Mouse (Mus musculus): ENCODE data around the gene Cep104. TPM values are rescaled to one million over a fixed set of nuclear protein-coding genes. Genes with fewer than 3 reads are reported as not detected.

Gene Cep104
- polyA plus RNA-seq, 1 experiment from 2014 or later = 21.4 TPM

DNA sequence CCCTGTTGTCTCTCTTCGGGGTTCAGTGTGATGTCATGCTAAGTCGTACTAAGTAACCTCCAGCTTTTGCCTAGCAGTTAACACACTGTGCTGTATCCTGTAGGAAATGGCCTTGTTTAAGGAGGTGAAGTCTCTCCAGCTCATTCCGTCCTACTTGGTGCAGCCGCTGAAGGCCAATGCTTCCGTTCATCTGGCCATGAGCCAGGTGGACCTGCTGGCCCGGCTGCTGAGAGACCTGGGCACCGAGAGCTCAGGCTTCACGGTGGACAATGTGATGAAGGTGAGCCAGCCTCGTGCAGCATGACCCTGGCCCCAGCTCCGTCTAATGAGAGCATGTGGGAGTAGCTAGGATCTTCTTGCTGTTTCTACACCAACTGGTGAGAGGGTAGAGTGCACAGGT is 17.7 kb downstream of the Cep104 start:
- H3K27ac ChIP-seq (ENCODE audit: low read depth) = no peak overlapping the region
- WGBS = 82% methylated on average over 10 of the region's 10 CpGs

GRCm38 (mm10) chr4:153993505-153993904 is 18.5 kb downstream of the Cep104 start:
- no peak for DNase-seq
- no peak for TF ChIP-seq CTCF (IDR thresholded peaks at IDR 0.05; ENCODE audit: low read depth)
- H3K27ac ChIP-seq (ENCODE audit: low read depth) = no peak overlapping the region
- H3K4me1 ChIP-seq (ENCODE audit: insufficient read depth) = no peaks in the 10 kb centered on the region
- H3K9ac ChIP-seq = no peak overlapping the region
- no peak overlapping the region for H3K4me2 ChIP-seq
- 89% methylated on average over 8 of the region's 8 CpGs for WGBS
- ATAC-seq (ENCODE audit: insufficient read depth) = no peak
- peaks cover 89% of the 10 kb centered on the region for H3K36me3 ChIP-seq (ENCODE audit: insufficient read depth)
- no peak overlapping the region for H3K4me3 ChIP-seq (ENCODE audit: low read depth, low read length)
- H3K27me3 ChIP-seq (ENCODE audit: insufficient read depth, low read length) = no peaks in the 10 kb centered on the region
- H3K9me3 ChIP-seq (ENCODE audit: low read depth, low read length) = no peaks in the 10 kb centered on the region

More for the DNA sequence above, 17.7 kb downstream of the Cep104 start:
- no peaks in the 10 kb centered on the region for H3K27me3 ChIP-seq (ENCODE audit: insufficient read depth, low read length)
- H3K4me2 ChIP-seq = no peak overlapping the region
- no peaks in the 10 kb centered on the region for H3K9me3 ChIP-seq (ENCODE audit: low read depth, low read length)
- DNase-seq (no peak), ATAC-seq (ENCODE audit: insufficient read depth) (no peak)
- H3K4me1 ChIP-seq (ENCODE audit: insufficient read depth) = no peaks in the 10 kb centered on the region
- no peak for TF ChIP-seq CTCF (IDR thresholded peaks at IDR 0.05; ENCODE audit: low read depth)
- no peak overlapping the region for H3K9ac ChIP-seq
- peaks cover 89% of the 10 kb centered on the region for H3K36me3 ChIP-seq (ENCODE audit: insufficient read depth)
- no peak overlapping the region for H3K4me3 ChIP-seq (ENCODE audit: low read depth, low read length)

GRCm38 (mm10) chr4:154005488-154005887 is 30.5 kb downstream of the Cep104 start:
- H3K9me3 ChIP-seq (ENCODE audit: low read depth, low read length) = no peaks in the 10 kb centered on the region
- 86% methylated on average over 5 of the region's 5 CpGs for WGBS
- no peak for TF ChIP-seq CTCF (IDR thresholded peaks at IDR 0.05; ENCODE audit: low read depth)
- H3K27ac ChIP-seq (ENCODE audit: low read depth) = no peak overlapping the region
- H3K27me3 ChIP-seq (ENCODE audit: insufficient read depth, low read length) = no peaks in the 10 kb centered on the region
- no peaks in the 10 kb centered on the region for H3K4me1 ChIP-seq (ENCODE audit: insufficient read depth)
- peaks cover 37% of the 10 kb centered on the region for H3K36me3 ChIP-seq (ENCODE audit: insufficient read depth)
- H3K4me2 ChIP-seq = no peak overlapping the region
- H3K9ac ChIP-seq = no peak overlapping the region
- ATAC-seq (ENCODE audit: insufficient read depth) (no peak), DNase-seq (no peak)
- no peak overlapping the region for H3K4me3 ChIP-seq (ENCODE audit: low read depth, low read length)

- Histone ChIP-seq H3K27me3 (ENCODE audit: insufficient read depth, low read length) (no peaks in the 10 kb centered on the region), H3K27ac (ENCODE audit: low read depth) (no peak overlapping the region), H3K4me3 (ENCODE audit: low read depth, low read length) (no peak overlapping the region), H3K4me2 (no peak overlapping the region), H3K36me3 (ENCODE audit: insufficient read depth) (peaks cover 37% of the 10 kb centered on the region), H3K4me1 (ENCODE audit: insufficient read depth) (no peaks in the 10 kb centered on the region), H3K9ac (no peak overlapping the region), H3K9me3 (ENCODE audit: low read depth, low read length) (no peaks in the 10 kb centered on the region)
- DNase-seq = no peak
- WGBS = 93% methylated on average over 6 of the region's 6 CpGs
- TF ChIP-seq CTCF (IDR thresholded peaks at IDR 0.05; ENCODE audit: low read depth) = no peak
- no peak for ATAC-seq (ENCODE audit: insufficient read depth)
These were observed 31.3 kb downstream of the Cep104 start for GRCm38 (mm10) chr4:154006264-154006663.

- WGBS = 49% methylated on average over 4 of the region's 4 CpGs
- no peak for TF ChIP-seq CTCF (IDR thresholded peaks at IDR 0.05; ENCODE audit: low read depth)
- peaks cover 3% of the 10 kb centered on the region for H3K4me1 ChIP-seq (ENCODE audit: insufficient read depth)
- no peak overlapping the region for H3K9ac ChIP-seq
- H3K4me2 ChIP-seq = no peak overlapping the region
- H3K9me3 ChIP-seq (ENCODE audit: low read depth, low read length) = no peaks in the 10 kb centered on the region
- H3K27ac ChIP-seq (ENCODE audit: low read depth) = no peak overlapping the region
- H3K36me3 ChIP-seq (ENCODE audit: insufficient read depth) = peaks cover 28% of the 10 kb centered on the region
- H3K4me3 ChIP-seq (ENCODE audit: low read depth, low read length) = no peak overlapping the region
- ATAC-seq (ENCODE audit: insufficient read depth) (no peak), DNase-seq (no peak)
- no peaks in the 10 kb centered on the region for H3K27me3 ChIP-seq (ENCODE audit: insufficient read depth, low read length)
These were observed 32.8 kb downstream of the Cep104 start for GRCm38 (mm10) chr4:154007759-154008158.

DNA sequence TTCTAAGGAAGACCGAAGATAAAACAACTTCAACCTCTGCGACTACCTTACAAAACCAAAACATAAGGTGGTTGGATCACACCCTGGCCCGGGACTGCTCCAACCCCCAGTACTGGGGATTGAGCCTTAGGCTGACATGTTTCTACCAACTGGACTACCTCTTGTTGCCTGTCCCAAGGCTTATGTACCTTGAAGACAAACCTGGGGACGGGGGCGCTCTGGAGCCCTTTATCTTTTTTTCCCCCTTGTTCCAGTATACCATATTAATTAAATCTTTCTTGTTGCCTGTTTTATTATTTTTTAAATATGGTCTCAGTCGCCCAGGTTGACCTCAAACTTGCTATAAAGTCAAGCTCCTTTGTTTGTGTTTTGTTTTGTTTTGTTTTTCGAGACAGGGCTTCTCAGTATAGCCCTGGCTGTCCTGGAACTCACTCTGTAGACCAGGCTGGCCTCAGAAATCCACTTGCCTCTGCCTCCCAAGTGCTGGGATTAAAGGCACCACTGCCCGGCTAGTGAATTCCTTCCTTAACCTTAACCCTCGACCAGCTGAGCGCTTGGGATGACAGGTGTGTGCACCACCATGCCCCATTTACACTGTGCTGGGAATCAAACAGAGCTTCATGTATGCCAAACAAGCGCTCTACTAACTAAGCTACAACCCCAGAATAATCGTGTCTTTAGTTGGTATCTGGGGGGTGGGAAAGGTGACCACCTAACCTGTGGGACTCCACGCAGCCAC is 36.1 kb downstream of the Cep104 start:
- Histone ChIP-seq H3K9ac (peak overlapping the region; percentile 91), H3K9me3 (ENCODE audit: low read depth, low read length) (no peaks in the 10 kb centered on the region), H3K4me3 (ENCODE audit: low read depth, low read length) (peak overlapping the region; percentile 99), H3K4me1 (ENCODE audit: insufficient read depth) (peaks cover 12% of the 10 kb centered on the region), H3K27ac (ENCODE audit: low read depth) (0 out of 2 replicates have a peak overlapping the region, but pooled peaks have one; percentile 42), H3K27me3 (ENCODE audit: insufficient read depth, low read length) (no peaks in the 10 kb centered on the region), H3K36me3 (ENCODE audit: insufficient read depth) (peaks cover 35% of the 10 kb centered on the region), H3K4me2 (peak overlapping the region; percentile 96)
- 28% methylated on average over 13 of the region's 13 CpGs for WGBS
- DNase-seq = no peak
- peak; percentile 50 for ATAC-seq (ENCODE audit: insufficient read depth)
- TF ChIP-seq CTCF (IDR thresholded peaks at IDR 0.05; ENCODE audit: low read depth) = no peak

DNA sequence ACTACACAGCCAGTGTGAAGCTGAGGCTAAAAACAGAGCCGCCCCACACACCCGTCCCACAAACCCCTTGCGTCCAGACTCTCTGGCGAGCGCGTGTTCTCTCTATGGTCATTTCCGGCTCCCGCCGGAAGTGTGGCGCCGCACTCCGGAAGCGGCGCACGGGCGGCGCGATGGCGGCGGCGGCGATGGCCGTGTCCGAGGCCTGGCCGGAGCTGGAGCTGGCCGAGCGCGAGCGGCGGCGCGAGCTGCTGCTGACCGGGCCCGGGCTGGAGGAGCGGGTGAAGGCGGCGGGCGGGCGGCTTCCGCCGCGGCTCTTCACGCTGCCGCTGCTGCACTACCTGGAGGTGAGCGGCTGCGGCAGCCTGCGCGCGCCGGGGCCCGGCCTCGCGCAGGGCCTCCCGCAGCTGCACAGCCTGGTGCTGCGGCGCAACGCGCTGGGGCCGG is 36.7 kb downstream of the Cep104 start, which contains the start of gene Lrrc47:
TSS of gene Lrrc47 (plus strand) at position 86 of the 444 bp plus-strand sequence.
- Histone ChIP-seq H3K27ac (ENCODE audit: low read depth) (peak within 1 kb of the TSS; percentile 46; the same call in 1 of the 2 replicates), H3K4me1 (ENCODE audit: insufficient read depth) (peaks cover 12% of the 10 kb centered on the region), H3K27me3 (ENCODE audit: insufficient read depth, low read length) (no peaks in the 10 kb centered on the region), H3K9me3 (ENCODE audit: low read depth, low read length) (no peaks in the 10 kb centered on the region), H3K36me3 (ENCODE audit: insufficient read depth) (peaks cover 35% of the 10 kb centered on the region), H3K9ac (peak within 1 kb of the TSS; percentile 91), H3K4me2 (peak within 1 kb of the TSS; percentile 96), H3K4me3 (ENCODE audit: low read depth, low read length) (peak within 1 kb of the TSS; percentile 99)
- WGBS = under 1% methylated on average over 57 of the region's 59 CpGs
- DNase-seq (peak; percentile 93), ATAC-seq (ENCODE audit: insufficient read depth) (peak; percentile 96)
- TF ChIP-seq CTCF (IDR thresholded peaks at IDR 0.05; ENCODE audit: low read depth) = no peak

Data from lung, embryonic 14.5 days (tissue).